11 mouse cellular contexts compared by ENCODE assay signal in the genomic region with DNA sequence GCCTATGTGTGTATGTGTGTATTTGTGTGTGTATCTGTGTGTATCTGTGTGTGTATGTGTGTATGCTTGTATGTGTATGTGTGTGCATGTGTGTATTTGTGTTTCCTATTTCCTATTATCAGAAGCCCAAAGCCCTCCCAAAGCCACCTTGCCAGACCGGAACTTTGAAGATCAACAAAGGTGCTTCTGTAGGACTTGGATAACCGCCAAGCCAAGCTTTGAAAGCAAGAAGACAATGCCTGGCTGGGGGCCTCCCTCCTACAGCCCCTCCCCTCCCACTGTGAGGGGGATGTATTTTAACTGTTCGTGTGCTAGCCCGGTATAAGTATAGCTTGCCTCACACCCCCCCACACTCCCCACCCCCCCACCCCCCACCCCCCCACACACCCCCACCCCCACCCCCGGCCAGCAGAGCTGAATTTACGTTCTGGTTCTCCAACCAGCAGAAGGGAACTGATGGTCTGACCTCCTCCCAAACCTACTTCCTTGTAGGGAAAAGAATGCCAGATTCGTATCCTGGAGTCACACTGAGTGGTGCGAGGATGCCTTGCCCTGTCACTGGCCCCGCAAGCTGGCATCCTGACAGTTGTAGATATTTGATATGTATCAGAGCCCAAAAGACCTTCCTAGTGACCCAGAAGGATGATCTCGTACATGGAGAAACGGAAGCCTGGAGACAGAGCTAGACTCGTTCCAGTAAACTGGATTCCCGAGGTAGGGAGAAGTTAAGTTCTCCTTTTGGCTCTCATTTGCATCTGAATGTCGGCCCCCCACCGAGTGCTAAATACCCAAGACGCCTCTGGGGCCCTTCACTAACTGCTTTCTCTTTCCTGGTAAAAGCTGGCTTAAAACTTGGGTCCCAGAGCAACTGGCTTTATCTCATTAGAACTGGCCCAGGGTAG. TPM values are rescaled to one million over a fixed set of nuclear protein-coding genes. Genes with fewer than 3 reads are reported as not detected.
DNase-seq lines count a peak whose midpoint lies in the region; ATAC-seq and TF ChIP-seq lines count a peak whose summit lies in the region.
"Had no signal": no experiment of that assay in that cellular context is flagged by ENCODE, and none has a peak within 500 bp of the region (broad histone marks: within the 10 kb centered on the region; RNA-seq: fewer than 3 reads in every experiment).

No protein-coding gene starts in this region.

- H3K4me1 ChIP-seq in heart, embryonic 13.5 days = peaks cover 69% of the 10 kb centered on the region
- H3K4me1 ChIP-seq in ES-Bruce4 (ENCODE audit: control insufficient read depth, insufficient read depth, low read length) = peaks cover 20% of the 10 kb centered on the region
- H3K4me1 ChIP-seq in embryonic facial prominence, embryonic 12.5 days = peaks cover 22% of the 10 kb centered on the region
- H3K4me1 ChIP-seq in lung, embryonic 14.5 days (ENCODE audit: insufficient read depth) = peaks cover 11% of the 10 kb centered on the region

- no peak for TF ChIP-seq CTCF in ES-Bruce4 (IDR thresholded peaks at IDR 0.05; ENCODE audit: low read depth, low read length)
- TF ChIP-seq CTCF in lung, embryonic 14.5 days (IDR thresholded peaks at IDR 0.05; ENCODE audit: low read depth) = no peak

- H3K27me3 ChIP-seq in heart, embryonic 13.5 days (replicated peaks) = no peaks in the 10 kb centered on the region
- H3K27me3 ChIP-seq in ES-Bruce4 (ENCODE audit: control insufficient read depth, insufficient read depth, low read length, poor library complexity, severe bottlenecking) = no peaks in the 10 kb centered on the region
- H3K27me3 ChIP-seq in embryonic facial prominence, embryonic 12.5 days = no peaks in the 10 kb centered on the region
- no peaks in the 10 kb centered on the region for H3K27me3 ChIP-seq in lung, embryonic 14.5 days (ENCODE audit: insufficient read depth, low read length)

- 8% methylated on average over 16 of the region's 16 CpGs for WGBS in heart, embryonic 13.5 days
- WGBS in embryonic facial prominence, embryonic 12.5 days = 6% methylated on average over 16 of the region's 16 CpGs
- WGBS in lung, embryonic 14.5 days = 6% methylated on average over 16 of the region's 16 CpGs

- intact Hi-C loops in heart, postnatal 14 days (cut with DNase I) = loop anchor here (5.0 to 10.0 kb wide), 2 partner anchors 42 to 385 kb away; a partner anchor contains a TSS

- H3K27ac ChIP-seq in heart, embryonic 13.5 days (replicated peaks) = peak overlapping the region; percentile 60
- peak overlapping the region; percentile 98 for H3K27ac ChIP-seq in ES-Bruce4 (ENCODE audit: insufficient read depth, low read length)
- H3K27ac ChIP-seq in embryonic facial prominence, embryonic 12.5 days = 0 out of 2 replicates have a peak overlapping the region, but pooled peaks have one; percentile 26
- peak overlapping the region; percentile 38; the same call in 1 of the 2 replicates for H3K27ac ChIP-seq in lung, embryonic 14.5 days (ENCODE audit: low read depth)

- no peak for TF ChIP-seq POLR2A in ES-Bruce4 (IDR thresholded peaks at IDR 0.05; ENCODE audit: insufficient read depth, low read length)

- H3K9ac ChIP-seq in heart, embryonic 13.5 days = peak overlapping the region; percentile 58; the same call in 1 of the 2 replicates
- H3K9ac ChIP-seq in ES-Bruce4 (ENCODE audit: low read depth, poor library complexity, severe bottlenecking) = peak overlapping the region; percentile 69
- H3K9ac ChIP-seq in embryonic facial prominence, embryonic 12.5 days = no peak overlapping the region
- H3K9ac ChIP-seq in lung, embryonic 14.5 days = no peak overlapping the region

- TF ChIP-seq EP300 in ES-Bruce4 (IDR thresholded peaks at IDR 0.05; ENCODE audit: insufficient read depth, low read depth, low read length) = peak; percentile 95

- no peak for ATAC-seq in heart, embryonic 13.5 days (ENCODE audit: extremely low read depth, insufficient number of reproducible peaks, low FRiP score, low TSS enrichment)
- no peak for ATAC-seq in embryonic facial prominence, embryonic 12.5 days (ENCODE audit: insufficient number of reproducible peaks, insufficient read depth, low FRiP score, low TSS enrichment)
- 0 out of 2 replicates have a peak, but pooled peaks have one; percentile 18 for ATAC-seq in lung, embryonic 14.5 days (ENCODE audit: insufficient read depth)

- no peaks in the 10 kb centered on the region for H3K9me3 ChIP-seq in heart, embryonic 13.5 days
- no peaks in the 10 kb centered on the region for H3K9me3 ChIP-seq in ES-Bruce4 (replicated peaks; ENCODE audit: control insufficient read depth, insufficient read depth, low read length, poor library complexity, severe bottlenecking)
- no peaks in the 10 kb centered on the region for H3K9me3 ChIP-seq in embryonic facial prominence, embryonic 12.5 days
- H3K9me3 ChIP-seq in lung, embryonic 14.5 days (ENCODE audit: low read depth, low read length) = no peaks in the 10 kb centered on the region

- no peak overlapping the region for H3K4me3 ChIP-seq in heart, embryonic 13.5 days
- peak overlapping the region; percentile 58 for H3K4me3 ChIP-seq in ES-Bruce4 (ENCODE audit: low read depth, low read length)
- no peak overlapping the region for H3K4me3 ChIP-seq in embryonic facial prominence, embryonic 12.5 days
- H3K4me3 ChIP-seq in lung, embryonic 14.5 days (ENCODE audit: low read depth, low read length) = no peak overlapping the region
- H3K4me3 ChIP-seq: myocyte had no signal

- peaks cover 50% of the 10 kb centered on the region for H3K36me3 ChIP-seq in heart, embryonic 13.5 days
- H3K36me3 ChIP-seq in ES-Bruce4 (ENCODE audit: control insufficient read depth, insufficient read depth, low read length, poor library complexity, severe bottlenecking) = peaks cover 4% of the 10 kb centered on the region; the same call in 1 of the 2 replicates
- H3K36me3 ChIP-seq in embryonic facial prominence, embryonic 12.5 days = no peaks in the 10 kb centered on the region
- no peaks in the 10 kb centered on the region for H3K36me3 ChIP-seq in lung, embryonic 14.5 days (ENCODE audit: insufficient read depth)
- H3K36me3 ChIP-seq: G1E had no signal

- peak overlapping the region; percentile 52 for H3K4me2 ChIP-seq in heart, embryonic 13.5 days
- peak overlapping the region; percentile 4; the same call in 1 of the 2 replicates for H3K4me2 ChIP-seq in embryonic facial prominence, embryonic 12.5 days (replicated peaks)
- H3K4me2 ChIP-seq in lung, embryonic 14.5 days = no peak overlapping the region

- no peak for DNase-seq in heart, postnatal 14 days
- peak; percentile 80 for DNase-seq in lung, embryonic 14.5 days
- DNase-seq in T-cell, adult 2 months (ENCODE audit: low spot score) = no peak
- DNase-seq in spleen, postnatal 10 days (ENCODE audit: low spot score in 2 of 2) = no peak
- no peak for DNase-seq in urinary bladder, postnatal 10 days (ENCODE audit: low spot score)
- DNase-seq: gastrocnemius, postnatal 14 days had no signal

RNA-seq across cellular contexts. Expression of a gene that starts 12.7 kb away (rescaled TPM):
- polyA plus RNA-seq in heart, embryonic 13.5 days (2015; fragmentation: Nextera tagmentation; extraction: Ambion mirVana) = 30.6 and 32.6 TPM in 2 replicates
- 100 to 1,000 TPM; 234 to 252 TPM for total RNA-seq in heart, postnatal 14 days (2021)
- polyA plus RNA-seq in ES-Bruce4 (2011; ENCODE audit: insufficient read depth, insufficient read length, low read depth, missing spikeins) = 64.0 and 68.1 TPM in 2 replicates
- 7.5 and 8.1 TPM in 2 replicates for polyA plus RNA-seq in embryonic facial prominence, embryonic 12.5 days (2016; fragmentation: Nextera tagmentation; extraction: Ambion mirVana)
- 8.1 and 11.1 TPM in 2 replicates for polyA plus RNA-seq in lung, embryonic 14.5 days (2014; fragmentation: Nextera tagmentation; extraction: Ambion mirVana)
- polyA plus RNA-seq: G1E had no signal

Comparison
In these comparisons a context has a peak if more than half of its experiments do, and no peak if none do; other contexts are left out.
1. H3K27ac ChIP-seq: peak in every context shown above with its lines; median percentile 98 in ES-Bruce4; 60 in heart, embryonic 13.5 days; 38 in lung, embryonic 14.5 days; 26 in embryonic facial prominence, embryonic 12.5 days.
2. H3K9ac ChIP-seq: peak in heart, embryonic 13.5 days (single experiment) and ES-Bruce4 (single experiment); none in embryonic facial prominence, embryonic 12.5 days (single experiment) and lung, embryonic 14.5 days (single experiment).